In genomic region chr4:140153101-140153500, GRCm38 (mm10) we compare ENCODE assay signal across 7 mouse cellular contexts.
DNase-seq lines count a peak whose midpoint lies in the region; ATAC-seq lines count a peak whose summit lies in the region.

No protein-coding gene starts in this region.

- H3K4me1 ChIP-seq in embryonic facial prominence, embryonic 12.5 days, result 0 out of 2 replicates have a peak, but pooled peaks cover 3% of the 10 kb centered on the region

- no peak overlapping the region for H3K4me2 ChIP-seq in embryonic facial prominence, embryonic 12.5 days (replicated peaks)

- no peaks in the 10 kb centered on the region for H3K27me3 ChIP-seq in embryonic facial prominence, embryonic 12.5 days

- H3K4me3 ChIP-seq in embryonic facial prominence, embryonic 12.5 days, result no peak overlapping the region

- no peak for ATAC-seq in embryonic facial prominence, embryonic 12.5 days (ENCODE audit: insufficient number of reproducible peaks, insufficient read depth, low FRiP score, low TSS enrichment)

- 0 out of 2 replicates have a peak overlapping the region, but pooled peaks have one; percentile 20 for H3K27ac ChIP-seq in embryonic facial prominence, embryonic 12.5 days

- DNase-seq in left cerebral cortex, adult 18-20 months (ENCODE audit: low spot score in 2 of 2), result peak; percentile 37 to 70
- DNase-seq in left cerebral cortex, postnatal 10 days (ENCODE audit: extremely low spot score in 1 of 2, low spot score in 2 of 2), result no peak
- DNase-seq in Muller cell, postnatal 12 days (ENCODE audit: inconsistent ontology term), result peak; percentile 40
- DNase-seq in adrenal gland, postnatal 36 days, result peak; percentile 26 to 55
- DNase-seq in layer of hippocampus, postnatal 14 days (ENCODE audit: low spot score in 2 of 2), result peak; percentile 54 to 56
- peak; percentile 42 for DNase-seq in right cerebral cortex, postnatal 25 days

- 29% methylated on average over 7 of the region's 7 CpGs for WGBS in embryonic facial prominence, embryonic 12.5 days

- H3K9me3 ChIP-seq in embryonic facial prominence, embryonic 12.5 days, result no peaks in the 10 kb centered on the region

- no peaks in the 10 kb centered on the region for H3K36me3 ChIP-seq in embryonic facial prominence, embryonic 12.5 days

- intact Hi-C loops in left cerebral cortex, postnatal 10 days (cut with DNase I), result no loop called here

- no peak overlapping the region for H3K9ac ChIP-seq in embryonic facial prominence, embryonic 12.5 days

Comparison
In these comparisons a context has a peak if more than half of its experiments do, and no peak if none do; other contexts are left out.
1. DNase-seq: peak in left cerebral cortex, adult 18-20 months (2 of 2), Muller cell, postnatal 12 days (single experiment), adrenal gland, postnatal 36 days (2 of 2), layer of hippocampus, postnatal 14 days (2 of 2) and right cerebral cortex, postnatal 25 days (single experiment); none in left cerebral cortex, postnatal 10 days (0 of 2).